Mouse (Mus musculus) heart, adult 2 months (tissue): ENCODE results near the gene Sulf2. TPM values are rescaled to one million over a fixed set of nuclear protein-coding genes. Genes with fewer than 3 reads are reported as not detected.
A peak's percentile ranks its signal among the peaks of the same experiment; 100 is the strongest.

Source experiments
- DNase-seq, 2 experiments: peaks; one replicate each; pipeline ENCODE4 v3.0.0; 2021
- H3K27ac ChIP-seq: fragments of 200-600 bp; 2 replicates; pipeline ENCODE4 v1.8.1; 2022
- H3K27me3 ChIP-seq: fragments of 200-500 bp; 2 replicates; pipeline ENCODE4 v1.6.1; 2012; ENCODE audit warnings: mild to moderate bottlenecking, low read length, inconsistent platforms, mixed read lengths; ENCODE audit not compliant: control insufficient read depth, insufficient read depth
- H3K36me3 ChIP-seq: fragments of 200-500 bp; 2 replicates; pipeline ENCODE4 v1.6.1; 2012; ENCODE audit warnings: low read length, inconsistent platforms; ENCODE audit not compliant: control insufficient read depth, insufficient read depth
- H3K4me1 ChIP-seq: fragments of 200-500 bp; 2 replicates; pipeline ENCODE4 v1.6.1; 2011; ENCODE audit warnings: low read length; ENCODE audit not compliant: control insufficient read depth, insufficient read depth
- H3K4me3 ChIP-seq: fragments of 200-600 bp; 2 replicates; pipeline ENCODE4 v1.8.1; 2022
- H3K79me2 ChIP-seq: fragments of 200-500 bp; replicated peaks from 2 replicates; pipeline ENCODE4 v1.6.1; 2012; ENCODE audit warnings: mild to moderate bottlenecking, inconsistent platforms, low read length, moderate library complexity, mixed read lengths; ENCODE audit not compliant: control insufficient read depth, insufficient read depth
- H3K9ac ChIP-seq: fragments of 200-500 bp; 2 replicates; pipeline ENCODE4 v1.6.1; 2012; ENCODE audit warnings: low read depth, mild to moderate bottlenecking, control low read depth, inconsistent platforms, low read length, mixed read lengths
- CTCF ChIP-seq: fragments of 200-600 bp; IDR thresholded peaks from 2 replicates; pipeline ENCODE4 v1.8.1; 2022; ENCODE audit warnings: antibody characterized with exemption, mild to moderate bottlenecking, moderate library complexity
- EP300 ChIP-seq: fragments of 200-500 bp; IDR thresholded peaks from 2 replicates; pipeline ENCODE4 v1.6.1; 2011; ENCODE audit warnings: low read depth, low read length, control low read depth; ENCODE audit not compliant: insufficient read depth
- POLR2A ChIP-seq: fragments of 200-500 bp; IDR thresholded peaks from 2 replicates; pipeline ENCODE4 v1.6.1; 2011; ENCODE audit warnings: mild to moderate bottlenecking, low read depth, low read length, control low read depth; ENCODE audit not compliant: insufficient read depth
- WGBS: fragments of 180-500 bp; shearing (Covaris S2); methylation state at CpG from one replicate; pipeline ENCODE4 v1.1.7; 2018; 5-methylcytosine and 5-hydroxymethylcytosine counted together
- intact Hi-C: fragments of 180-260 bp; cut with DNase I; formaldehyde crosslinking; loops from one replicate; pipeline ENCODE4 v1.15.1; 2025
- polyA plus RNA-seq: library from polyadenylated mRNA; depleted of rRNA; stranded (reverse); fragments of >200 nt; gene quantifications from 2 replicates; pipeline ENCODE4 v1.2.3, GENCODE M21; 2012
- total RNA-seq, 2 experiments: library from RNA; stranded (reverse); gene quantifications; 2 replicates each; pipeline ENCODE4 v1.2.3; 2021

Sulf2 gene
- total and polyA plus RNA-seq, 3 experiments: 38.5 to 51.0 (median 43.9) TPM

GRCm38 (mm10) chr2:166045549-166046501 is 109.6 kb downstream of the Sulf2 start:
- no peaks in the 10 kb centered on the region for H3K27me3 ChIP-seq
- H3K79me2 ChIP-seq: peaks cover 3% of the 10 kb centered on the region
- peak overlapping the region; percentile 45; the same call in 1 of the 2 replicates for H3K9ac ChIP-seq
- peak; percentile 96 for TF ChIP-seq CTCF
- TF ChIP-seq EP300: peak; percentile 67; the same call in 1 of the 2 replicates
- no peak for TF ChIP-seq POLR2A
- 26% methylated on average over 10 of the region's 10 CpGs for WGBS
- intact Hi-C loops: loop anchor here (2.0 to 5.0 kb wide), 5 partner anchors 39 to 519 kb away; partner anchors contain the start of gene Ncoa3
- DNase-seq: peak; percentile 40 to 44
- H3K36me3 ChIP-seq: peaks cover 21% of the 10 kb centered on the region
- H3K4me3 ChIP-seq: no peak overlapping the region
- H3K27ac ChIP-seq: peak overlapping the region; percentile 57
- peaks cover 18% of the 10 kb centered on the region for H3K4me1 ChIP-seq

- Histone ChIP-seq H3K4me3 (no peak overlapping the region), H3K36me3 (peaks cover 21% of the 10 kb centered on the region), H3K9ac (peak overlapping the region; percentile 15; the same call in 1 of the 2 replicates), H3K4me1 (peaks cover 18% of the 10 kb centered on the region), H3K79me2 (peaks cover 3% of the 10 kb centered on the region; the same call in 1 of the 2 replicates), H3K27ac (peak overlapping the region; percentile 57), H3K27me3 (no peaks in the 10 kb centered on the region)
- TF ChIP-seq CTCF (no peak), POLR2A (no peak), EP300 (no peak)
- intact Hi-C loops: loop anchor here (2.0 to 5.0 kb wide), 4 partner anchors 38 to 518 kb away; partner anchors contain the start of gene Ncoa3
- WGBS: 40% methylated on average over 2 of the region's 2 CpGs
- DNase-seq: no peak
Observed at GRCm38 (mm10) chr2:166045006-166045405, 110.5 kb downstream of the Sulf2 start.

GRCm38 (mm10) chr2:166042542-166042941 is 112.9 kb downstream of the Sulf2 start:
- no peak for DNase-seq
- Histone ChIP-seq H3K4me1 (peaks cover 19% of the 10 kb centered on the region), H3K36me3 (peaks cover 12% of the 10 kb centered on the region), H3K4me3 (no peak overlapping the region), H3K27ac (no peak overlapping the region), H3K9ac (no peak overlapping the region), H3K27me3 (no peaks in the 10 kb centered on the region), H3K79me2 (peaks cover 3% of the 10 kb centered on the region; the same call in 1 of the 2 replicates)
- 18% methylated on average over 1 of the region's 1 CpGs for WGBS
- intact Hi-C loops: no loop called here
- no peak for TF ChIP-seq EP300
- no peak for TF ChIP-seq POLR2A
- no peak for TF ChIP-seq CTCF

GRCm38 (mm10) chr2:166039681-166040080 is 115.8 kb downstream of the Sulf2 start:
- Histone ChIP-seq H3K79me2 (peaks cover 1% of the 10 kb centered on the region; the same call in 1 of the 2 replicates), H3K27ac (no peak overlapping the region), H3K4me1 (peaks cover 15% of the 10 kb centered on the region), H3K4me3 (no peak overlapping the region), H3K27me3 (no peaks in the 10 kb centered on the region), H3K9ac (no peak overlapping the region), H3K36me3 (peaks cover 16% of the 10 kb centered on the region)
- 83% methylated on average over 4 of the region's 4 CpGs for WGBS
- TF ChIP-seq EP300 (no peak), POLR2A (no peak), CTCF (no peak)
- intact Hi-C loops: no loop called here
- no peak for DNase-seq

GRCm38 (mm10) chr2:166035725-166036124 is 119.7 kb downstream of the Sulf2 start:
- intact Hi-C loops: loop anchor here (2.0 kb wide), 1 partner anchor 121 kb away; no protein-coding TSS in a partner anchor
- no peak overlapping the region for H3K9ac ChIP-seq
- H3K4me1 ChIP-seq: peaks cover 18% of the 10 kb centered on the region
- H3K27me3 ChIP-seq: no peaks in the 10 kb centered on the region
- WGBS: 39% methylated on average over 3 of the region's 3 CpGs
- DNase-seq: peak; percentile 70 to 72
- peaks cover 5% of the 10 kb centered on the region for H3K79me2 ChIP-seq
- H3K4me3 ChIP-seq: no peak overlapping the region; the same call in 1 of the 2 replicates
- peak; percentile 82; the same call in 1 of the 2 replicates for TF ChIP-seq EP300
- peak; percentile 83 for TF ChIP-seq CTCF
- no peak for TF ChIP-seq POLR2A
- peak overlapping the region; percentile 67 for H3K27ac ChIP-seq
- peaks cover 19% of the 10 kb centered on the region for H3K36me3 ChIP-seq
